Mouse (Mus musculus): ENCODE measurements around the gene Isl2.

Gene Isl2

DNA sequence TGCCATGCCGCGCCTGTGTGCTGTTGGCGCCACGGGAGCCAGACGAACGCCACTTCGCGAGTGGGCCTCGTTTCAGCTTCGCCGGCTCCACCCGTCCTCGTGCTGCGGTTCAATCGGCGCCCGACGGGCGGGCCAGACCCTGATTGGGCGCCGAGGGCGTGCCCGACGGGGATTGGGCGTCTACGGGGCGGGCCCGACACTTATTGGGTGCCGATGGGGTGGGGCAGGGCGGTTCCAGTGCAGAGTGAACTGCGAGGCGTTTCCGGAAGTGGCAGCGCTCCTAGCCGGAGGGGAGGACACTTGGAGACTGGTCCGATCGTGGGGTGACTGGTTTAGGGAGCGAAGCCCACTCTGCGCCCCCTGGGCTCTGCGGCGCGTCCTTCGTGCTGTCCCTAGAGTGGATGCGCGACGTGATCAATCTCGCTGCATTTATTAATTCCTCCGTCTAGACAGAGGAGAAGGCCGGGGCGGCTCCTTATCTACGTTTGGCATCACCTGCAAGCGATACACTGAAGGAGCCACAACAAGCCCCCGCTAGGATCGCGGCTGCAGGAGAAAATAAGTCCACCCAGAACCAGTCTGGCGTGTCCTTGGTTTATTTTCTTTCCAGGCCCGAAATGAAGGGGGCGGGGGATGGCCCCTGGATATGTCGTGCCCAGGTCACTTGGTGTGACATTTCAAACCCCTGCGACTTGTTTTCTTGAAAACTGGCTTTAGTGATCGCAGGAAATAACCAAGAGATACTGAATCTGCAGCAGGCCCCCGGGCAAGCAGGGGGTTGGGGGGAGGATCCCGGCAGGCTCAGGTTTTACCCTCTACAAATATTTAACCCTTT, 7.9 kb downstream of the Isl2 start:
- DNase-seq (ENCODE audit: low spot score in 2 of 2): peak in 1 of 2 experiments; percentile 52

DNA sequence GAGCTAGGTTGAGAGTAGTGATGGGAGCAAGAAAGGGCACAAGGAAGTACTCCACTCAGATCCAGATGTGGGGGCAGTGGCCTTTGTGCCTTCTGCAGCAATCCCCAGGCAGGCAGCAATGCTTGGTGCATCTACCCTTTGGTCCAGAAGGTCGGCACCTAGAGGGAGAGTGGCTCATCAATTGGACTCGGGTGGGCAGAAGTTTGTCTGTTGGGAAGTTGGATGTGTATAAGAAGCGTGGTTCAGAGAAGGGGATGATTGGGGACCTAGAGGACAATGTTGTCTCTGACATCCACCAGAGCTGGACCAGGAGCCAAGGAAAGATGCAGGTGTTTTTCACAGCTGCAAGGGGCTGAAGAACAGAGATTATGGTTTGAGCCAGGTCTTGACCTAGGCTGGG, 10.4 kb downstream of the Isl2 start:
- no peak for DNase-seq (ENCODE audit: low spot score in 2 of 2)

DNA sequence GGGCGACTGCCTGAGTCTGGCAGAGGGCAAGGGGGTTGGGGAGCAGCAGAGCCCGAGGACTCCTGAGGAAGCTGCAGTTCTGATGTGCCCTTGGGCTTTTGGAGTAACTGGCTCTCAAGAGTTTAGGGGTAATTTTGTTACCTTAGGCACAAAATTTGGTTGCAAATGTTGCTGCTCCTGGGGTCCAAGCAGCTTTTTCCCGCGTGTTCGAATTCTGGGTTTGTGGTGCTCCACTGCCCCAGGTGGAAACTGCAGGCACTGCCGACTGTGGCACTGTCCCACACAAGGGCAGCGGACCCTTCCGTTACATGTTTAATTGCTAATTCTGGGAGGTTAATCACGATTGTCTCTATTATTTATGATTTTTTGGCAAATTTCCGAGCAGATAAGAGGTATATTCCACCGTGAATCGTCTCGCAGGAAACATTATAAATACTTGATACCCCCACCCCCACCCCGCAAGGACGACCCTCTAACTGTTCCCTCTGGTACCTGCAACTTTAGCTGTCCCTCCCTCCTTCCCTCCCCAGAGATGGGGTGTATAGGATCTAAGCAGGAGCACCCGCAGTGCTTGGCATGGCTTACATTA, 10.9 kb downstream of the Isl2 start:
- no peak for DNase-seq (ENCODE audit: low spot score in 2 of 2)

DNA sequence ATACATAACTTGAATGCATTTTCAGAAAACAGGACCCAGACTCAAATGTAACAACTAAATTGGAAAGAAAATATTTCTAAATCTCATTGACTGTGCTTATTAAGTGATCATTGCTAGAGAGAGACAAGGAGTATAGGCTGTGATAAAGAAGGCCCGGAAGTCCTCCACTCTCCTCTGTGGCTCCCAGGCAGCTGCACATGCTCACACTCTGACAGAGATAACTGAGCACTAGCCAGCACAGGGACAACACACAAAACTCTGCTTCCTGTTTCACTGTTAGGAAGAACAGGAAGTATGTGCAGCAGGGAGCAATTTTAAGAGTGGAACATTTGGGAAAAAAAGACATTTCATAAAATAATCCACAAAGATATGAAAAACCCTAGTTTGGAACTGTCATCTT, 16.5 kb downstream of the Isl2 start:
- no peak for DNase-seq (ENCODE audit: low spot score in 2 of 2)

DNA sequence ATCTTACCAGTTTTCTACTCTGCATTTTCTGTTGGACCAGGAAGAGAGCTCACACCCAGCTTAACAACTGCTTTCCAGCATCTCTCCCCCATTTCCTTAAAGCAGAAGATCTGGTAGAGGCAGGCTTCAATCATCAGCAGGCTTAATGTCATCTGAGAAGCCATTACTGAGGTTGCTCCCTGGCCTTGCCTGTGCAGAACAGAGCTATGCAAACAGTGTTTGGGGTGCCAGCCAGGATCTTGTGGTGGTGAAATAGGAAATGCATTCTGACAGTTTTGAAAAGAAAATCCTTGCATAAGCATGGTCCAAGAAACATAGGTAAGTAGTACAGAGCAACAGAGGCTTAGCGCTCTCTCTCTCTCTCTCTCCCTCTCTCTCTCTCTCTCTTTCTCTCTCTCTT, 22.5 kb downstream of the Isl2 start:
- DNase-seq (ENCODE audit: low spot score in 2 of 2): no peak

DNA sequence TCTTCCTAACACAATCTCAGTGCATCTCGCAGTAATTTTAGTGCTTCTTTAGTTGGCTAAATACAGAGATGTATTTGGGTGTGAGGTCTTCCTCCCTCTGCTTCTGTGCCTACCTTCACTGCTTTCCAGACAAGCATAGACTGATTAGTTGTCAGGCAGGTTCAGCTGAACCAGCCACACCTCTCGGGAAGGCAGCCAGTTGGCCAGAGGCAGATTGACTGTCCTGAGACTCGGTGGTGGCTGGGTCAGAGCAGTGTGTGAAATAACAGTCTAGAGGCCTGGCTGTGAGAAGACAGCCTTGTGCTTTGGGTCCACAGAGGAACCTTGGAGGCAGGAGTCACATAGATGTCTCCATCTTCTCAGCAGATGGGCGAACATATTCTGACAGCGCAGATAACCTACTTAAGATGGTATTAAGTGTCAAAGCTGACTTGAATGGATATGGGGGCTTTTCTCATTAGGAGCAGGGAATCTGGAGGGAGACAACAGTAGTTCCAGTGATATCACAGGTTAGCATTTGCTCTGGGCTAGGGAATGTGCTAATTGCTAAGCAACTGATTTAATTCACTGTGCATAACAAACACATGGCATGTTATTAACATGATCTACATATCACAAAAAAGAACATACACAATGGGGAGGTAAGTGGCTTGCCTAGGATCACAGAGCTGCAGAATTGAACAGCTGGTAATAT, 30.1 kb downstream of the Isl2 start:
- no peak for DNase-seq (ENCODE audit: low spot score in 2 of 2)

DNA sequence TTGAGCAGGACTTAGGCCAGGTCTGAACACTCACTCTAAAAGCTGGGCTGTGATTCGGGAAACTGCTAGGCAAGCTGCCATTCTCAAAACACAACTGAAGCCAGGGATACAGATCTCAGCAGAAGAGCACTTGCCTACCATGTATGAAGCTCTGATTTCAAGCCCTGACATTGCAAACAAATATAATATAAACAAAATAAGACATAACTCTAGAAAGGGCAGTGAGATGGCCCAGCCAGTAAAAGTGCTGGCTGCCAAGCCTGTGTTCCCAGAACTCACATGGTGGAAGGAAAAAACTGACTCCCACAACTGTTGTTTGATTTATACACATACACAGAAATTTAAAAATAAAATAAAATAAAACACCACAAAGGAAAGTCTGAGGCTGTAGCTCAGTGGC, 32.6 kb downstream of the Isl2 start:
- no peak for DNase-seq (ENCODE audit: low spot score in 2 of 2)

DNA sequence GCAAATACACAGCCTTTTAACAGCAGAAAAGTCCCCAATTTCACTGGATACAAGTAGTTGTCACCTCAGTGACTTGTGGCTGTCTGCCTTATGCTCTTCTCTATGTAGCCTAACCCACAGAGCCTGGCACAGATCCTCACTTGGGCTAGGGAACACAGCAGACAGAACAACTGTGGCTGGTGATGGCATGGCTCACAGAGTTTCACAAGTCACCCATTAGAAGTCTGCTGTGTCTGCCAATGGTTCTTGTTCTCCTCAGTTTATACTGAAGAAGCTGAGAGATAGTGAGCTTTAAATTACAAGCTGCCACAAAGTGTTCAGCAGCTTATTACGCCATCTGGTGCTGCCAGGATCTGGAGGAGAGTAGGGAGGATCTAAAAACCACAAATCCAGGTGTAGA, 38.1 kb downstream of the Isl2 start:
- no peak for DNase-seq (ENCODE audit: low spot score in 2 of 2)

DNA sequence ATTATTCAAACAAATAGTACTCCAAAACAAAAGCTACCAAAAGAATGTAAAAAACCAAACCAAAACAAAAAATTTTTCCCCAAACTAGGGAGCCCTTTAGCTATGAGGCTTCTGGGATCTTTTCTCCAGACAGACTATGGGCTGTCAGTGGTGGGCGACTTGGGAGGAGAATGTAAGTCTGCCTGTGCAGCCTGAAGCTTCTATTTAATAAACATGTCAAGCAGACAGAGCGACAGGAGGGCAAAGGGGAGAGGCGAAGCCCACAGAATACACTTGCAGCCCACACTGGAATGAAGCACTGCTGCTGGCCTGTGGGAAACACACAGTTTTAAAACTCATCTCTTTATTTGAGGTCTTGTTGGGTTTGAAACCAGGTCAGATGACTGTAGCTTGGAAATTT, 42.9 kb downstream of the Isl2 start:
- no peak for DNase-seq (ENCODE audit: low spot score in 2 of 2)

DNA sequence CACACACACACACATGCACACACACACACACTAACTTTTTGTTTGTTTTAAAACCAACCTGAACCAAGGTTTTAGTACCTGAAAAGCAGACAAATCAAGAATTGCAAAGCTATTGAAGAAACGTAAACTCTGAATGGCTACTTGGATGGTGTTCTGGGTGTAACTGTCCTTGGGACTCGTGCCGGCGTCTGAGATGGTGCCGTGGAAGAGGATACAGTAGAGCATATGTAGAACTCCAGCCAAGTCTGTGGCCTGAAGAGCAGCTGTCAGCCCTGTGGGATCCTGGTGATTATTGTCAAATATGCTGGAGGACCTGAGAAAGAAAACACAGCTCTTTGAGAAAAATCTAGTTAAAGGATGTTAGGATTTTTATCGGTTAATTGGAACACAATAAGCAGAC, 47.7 kb downstream of the Isl2 start:
- DNase-seq (ENCODE audit: low spot score in 2 of 2): no peak

All from spleen, postnatal 10 days (tissue).